Mouse (Mus musculus) heart, embryonic 16.5 days (tissue): ENCODE results near the gene Hmx2. TPM values are rescaled to one million over a fixed set of nuclear protein-coding genes. Genes with fewer than 3 reads are reported as not detected.
A peak's percentile ranks its signal among the peaks of the same experiment; 100 is the strongest.

ENCODE experiments used
- ATAC-seq: fragments of 200-750 bp; cut with Nextera tagmentation; replicated peaks from 2 replicates; pipeline ENCODE4 v1.8.0; 2017; ENCODE audit warnings: moderate number of reproducible peaks; ENCODE audit not compliant: insufficient read depth, low FRiP score; ENCODE audit errors: extremely low read depth
- H3K27ac ChIP-seq: fragments of 300-500 bp; sonication (generic); 2 replicates; pipeline ENCODE4 v1.5.1; 2014; ENCODE audit warnings: mild to moderate bottlenecking, low read length, control low read depth, moderate library complexity
- H3K27me3 ChIP-seq: fragments of 300-500 bp; sonication (generic); 2 replicates; pipeline ENCODE4 v1.6.1; 2014; ENCODE audit warnings: low read length, mixed read lengths; ENCODE audit not compliant: control insufficient read depth, insufficient read depth
- H3K36me3 ChIP-seq: fragments of 300-500 bp; sonication (generic); 2 replicates; pipeline ENCODE4 v1.6.1; 2014; ENCODE audit not compliant: control insufficient read depth, insufficient read depth
- H3K4me1 ChIP-seq: fragments of 300-500 bp; sonication (generic); 2 replicates; pipeline ENCODE4 v1.6.1; 2014; ENCODE audit warnings: low read length, mixed read lengths; ENCODE audit not compliant: control insufficient read depth, insufficient read depth
- H3K4me2 ChIP-seq: fragments of 300-500 bp; sonication (generic); 2 replicates; pipeline ENCODE4 v1.6.1; 2014; ENCODE audit warnings: low read depth, mild to moderate bottlenecking, control low read depth, low read length
- H3K4me3 ChIP-seq: fragments of 300-500 bp; sonication (generic); 2 replicates; pipeline ENCODE4 v1.5.1; 2014; ENCODE audit warnings: mild to moderate bottlenecking, control low read depth, low read length
- H3K9ac ChIP-seq: fragments of 300-500 bp; sonication (generic); 2 replicates; pipeline ENCODE4 v1.6.1; 2014; ENCODE audit warnings: low read length, control low read depth
- H3K9me3 ChIP-seq: fragments of 300-500 bp; sonication (generic); replicated peaks from 2 replicates; pipeline ENCODE4 v1.6.1; 2016; ENCODE audit warnings: low read length; ENCODE audit not compliant: control insufficient read depth
- WGBS: fragments of 180-500 bp; shearing (Covaris S2); extraction: QIAGEN DNeasy Blood & Tissue Kit; methylation state at CpG from one replicate; pipeline ENCODE4 v1.1.7; 2014; 5-methylcytosine and 5-hydroxymethylcytosine counted together
- polyA plus RNA-seq: library from polyadenylated mRNA; unstranded; fragments of >200 nt; fragmentation: Nextera tagmentation; extraction: Ambion mirVana; gene quantifications from 2 replicates; pipeline ENCODE4 v1.2.1, GENCODE M21; 2015

The Hmx2 gene
- polyA plus RNA-seq, 1 experiment from 2014 or later: not detected

DNA sequence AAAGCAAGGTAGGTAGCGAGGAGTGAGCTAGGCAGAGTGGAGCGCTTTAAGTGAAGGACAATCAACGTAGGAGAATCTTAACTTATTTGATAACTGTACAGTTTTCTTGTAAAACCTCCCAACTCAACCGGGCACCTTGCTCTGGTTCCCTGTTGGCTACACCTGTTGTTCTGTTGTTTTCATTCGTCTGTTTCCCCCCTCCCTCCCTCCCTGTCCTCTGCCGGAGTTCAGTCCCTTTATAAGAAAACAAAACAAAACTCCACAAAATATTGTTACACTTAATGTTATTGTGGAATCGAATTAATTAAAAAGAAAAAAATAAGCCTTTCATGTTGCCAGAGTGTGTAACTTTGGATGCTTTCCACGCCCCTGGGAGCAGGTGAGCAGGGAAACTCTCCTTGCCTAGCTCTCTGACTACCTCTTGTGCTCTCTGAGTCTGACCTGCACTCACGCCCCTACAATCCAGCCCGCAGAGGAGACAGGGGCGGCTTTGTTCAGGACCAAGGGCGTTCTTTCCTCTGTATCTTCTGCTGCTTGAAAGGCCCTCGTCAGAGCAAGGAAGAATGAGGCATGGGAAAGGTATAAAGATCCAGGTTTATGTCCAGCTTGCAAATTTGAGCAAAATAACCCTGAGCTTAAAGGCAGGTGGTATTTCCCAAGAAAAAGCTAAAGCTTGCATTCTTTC lies 2.7 kb upstream of the Hmx2 start:
- Histone ChIP-seq H3K9me3 (no peaks in the 10 kb centered on the region), H3K9ac (no peak overlapping the region), H3K36me3 (no peaks in the 10 kb centered on the region), H3K27me3 (peaks cover 92% of the 10 kb centered on the region), H3K4me2 (no peak overlapping the region), H3K4me3 (no peak overlapping the region), H3K4me1 (peaks cover 17% of the 10 kb centered on the region), H3K27ac (no peak overlapping the region)
- WGBS: 4% methylated on average over 13 of the region's 13 CpGs
- ATAC-seq: no peak

DNA sequence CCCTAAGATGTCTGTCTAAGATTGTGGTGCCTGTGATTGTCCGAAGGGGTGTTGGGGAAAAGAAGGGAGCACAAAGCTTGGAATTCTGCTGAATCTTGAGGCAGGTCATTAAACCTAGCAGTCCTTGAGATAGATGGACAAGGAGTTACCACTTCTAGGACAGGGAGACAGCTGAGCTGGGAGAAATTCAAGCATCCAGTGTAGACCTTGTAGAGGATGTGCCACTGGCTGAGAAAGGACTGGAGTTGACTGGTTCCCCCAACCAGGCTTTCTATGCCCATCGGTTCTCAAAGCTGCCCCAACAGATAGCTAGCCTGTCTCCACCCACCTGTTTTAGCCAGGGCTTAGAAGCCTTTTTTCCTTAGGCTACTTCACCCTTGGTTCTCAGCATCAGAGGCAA lies 2.1 kb upstream of the Hmx2 start:
- Histone ChIP-seq H3K36me3 (no peaks in the 10 kb centered on the region), H3K4me1 (peaks cover 17% of the 10 kb centered on the region), H3K9ac (no peak overlapping the region), H3K27ac (no peak overlapping the region), H3K27me3 (peaks cover 92% of the 10 kb centered on the region), H3K4me2 (no peak overlapping the region), H3K9me3 (no peaks in the 10 kb centered on the region), H3K4me3 (no peak overlapping the region)
- WGBS: 13% methylated on average over 2 of the region's 2 CpGs
- ATAC-seq: no peak

DNA sequence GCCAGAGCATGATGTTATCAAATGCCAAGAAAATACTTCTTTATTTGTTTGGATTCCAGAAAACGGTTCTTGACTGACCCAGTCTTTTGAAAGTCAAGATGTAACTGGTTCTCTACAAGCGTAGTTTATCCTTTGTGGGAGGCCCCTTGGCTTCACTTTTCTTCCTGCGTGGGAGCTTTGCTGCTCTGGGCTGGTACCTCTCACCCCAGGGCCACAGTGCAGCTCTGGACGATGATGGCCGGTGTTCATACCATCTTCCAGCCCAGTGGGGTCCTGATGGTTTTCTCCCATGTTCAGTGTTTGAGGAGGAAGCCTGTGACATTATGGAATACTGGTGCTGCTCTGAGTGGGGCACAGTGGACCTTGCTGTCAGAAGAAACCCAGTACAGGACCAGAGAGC lies 1.1 kb upstream of the Hmx2 start:
- 4% methylated on average over 5 of the region's 5 CpGs for WGBS
- peaks cover 11% of the 10 kb centered on the region for H3K4me1 ChIP-seq
- H3K27ac ChIP-seq: no peak overlapping the region
- no peak overlapping the region for H3K4me2 ChIP-seq
- ATAC-seq: no peak
- no peak overlapping the region for H3K4me3 ChIP-seq
- H3K36me3 ChIP-seq: no peaks in the 10 kb centered on the region
- peaks cover 92% of the 10 kb centered on the region for H3K27me3 ChIP-seq
- H3K9ac ChIP-seq: no peak overlapping the region
- H3K9me3 ChIP-seq: no peaks in the 10 kb centered on the region

DNA sequence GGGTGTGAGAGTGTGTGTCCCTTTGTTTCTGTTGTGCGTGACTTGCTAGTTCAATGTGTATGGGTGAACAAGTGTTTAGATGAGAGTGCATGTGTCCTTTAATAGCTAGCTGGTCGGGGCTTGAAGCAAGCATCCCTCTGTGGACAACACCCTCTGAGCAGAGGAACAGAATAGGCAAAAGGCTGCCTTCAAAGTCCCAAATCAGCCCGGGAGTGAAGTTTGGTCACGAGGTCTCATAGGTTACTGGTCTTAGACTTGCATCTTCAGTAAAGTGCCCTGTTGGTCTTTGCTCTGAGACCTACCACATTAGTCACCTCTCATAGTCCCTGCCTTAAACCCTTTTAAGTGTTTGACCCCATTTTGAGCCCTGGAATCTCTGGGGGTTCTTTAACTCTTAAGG lies 2.9 kb downstream of the Hmx2 start:
- H3K27ac ChIP-seq: no peak overlapping the region
- WGBS: 2% methylated on average over 4 of the region's 4 CpGs
- H3K9me3 ChIP-seq: no peaks in the 10 kb centered on the region
- no peak overlapping the region for H3K4me3 ChIP-seq
- H3K4me2 ChIP-seq: no peak overlapping the region
- peaks cover 91% of the 10 kb centered on the region for H3K27me3 ChIP-seq
- no peaks in the 10 kb centered on the region for H3K36me3 ChIP-seq
- no peak overlapping the region for H3K9ac ChIP-seq
- no peak for ATAC-seq
- peaks cover 6% of the 10 kb centered on the region; the same call in 1 of the 2 replicates for H3K4me1 ChIP-seq

DNA sequence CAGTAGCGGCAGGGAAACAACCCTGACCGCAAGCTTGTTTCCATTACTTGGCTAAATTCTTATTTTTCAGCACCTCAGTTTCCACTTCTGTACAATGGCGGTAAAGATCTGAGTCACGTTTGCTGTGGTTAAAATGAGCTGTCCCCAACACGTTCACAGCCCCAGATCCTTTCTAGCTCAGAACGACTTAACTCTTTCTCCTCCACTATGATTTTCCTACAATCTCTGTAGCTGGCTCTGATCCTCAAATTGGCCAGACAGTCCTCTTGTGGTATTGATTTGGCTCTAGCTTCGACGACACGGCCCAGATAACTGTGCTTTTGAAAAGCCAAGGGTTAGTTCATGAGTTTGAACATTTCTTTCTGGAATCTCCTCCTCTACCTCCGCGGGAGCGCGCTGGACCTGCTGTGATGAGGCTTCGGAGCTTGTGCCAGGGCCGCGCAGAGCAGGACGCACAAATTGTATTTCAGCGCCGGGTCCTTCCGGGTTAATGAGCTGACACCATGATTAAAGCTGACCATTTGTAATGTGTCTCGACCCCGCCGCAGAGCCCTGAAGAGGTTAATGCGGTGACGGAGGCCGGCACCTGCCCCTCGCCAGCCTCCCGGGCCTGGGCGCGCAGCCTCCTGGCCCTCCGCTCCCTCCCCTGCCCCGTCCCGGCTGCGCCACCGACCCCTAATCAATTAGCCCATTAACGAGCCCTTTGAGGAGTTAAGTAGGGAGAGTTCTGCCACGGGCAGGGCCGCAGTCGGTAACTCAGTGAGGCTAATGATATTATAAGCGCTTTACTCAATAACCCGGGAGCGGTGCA lies 3.6 kb downstream of the Hmx2 start:
- no peak overlapping the region for H3K4me3 ChIP-seq
- no peaks in the 10 kb centered on the region for H3K9me3 ChIP-seq
- H3K27ac ChIP-seq: no peak overlapping the region
- ATAC-seq: no peak
- peaks cover 9% of the 10 kb centered on the region; the same call in 1 of the 2 replicates for H3K4me1 ChIP-seq
- H3K36me3 ChIP-seq: no peaks in the 10 kb centered on the region
- no peak overlapping the region for H3K9ac ChIP-seq
- no peak overlapping the region for H3K4me2 ChIP-seq
- under 1% methylated on average over 42 of the region's 42 CpGs for WGBS
- peaks cover 91% of the 10 kb centered on the region for H3K27me3 ChIP-seq

GRCm38 (mm10) chr7:131552781-131553180 lies 4.2 kb downstream of the Hmx2 start:
- H3K4me1 ChIP-seq: peaks cover 9% of the 10 kb centered on the region; the same call in 1 of the 2 replicates
- 3% methylated on average over 5 of the region's 5 CpGs for whole genome bisulfite sequencing
- no peak overlapping the region for H3K27ac ChIP-seq
- no peak overlapping the region for H3K4me2 ChIP-seq
- peaks cover 91% of the 10 kb centered on the region for H3K27me3 ChIP-seq
- no peaks in the 10 kb centered on the region for H3K9me3 ChIP-seq
- no peak overlapping the region for H3K9ac ChIP-seq
- H3K36me3 ChIP-seq: no peaks in the 10 kb centered on the region
- no peak for ATAC-seq
- H3K4me3 ChIP-seq: no peak overlapping the region

GRCm38 (mm10) chr7:131553771-131554175 lies 5.2 kb downstream of the Hmx2 start:
- Histone ChIP-seq H3K4me1 (peaks cover 9% of the 10 kb centered on the region; the same call in 1 of the 2 replicates), H3K36me3 (no peaks in the 10 kb centered on the region), H3K9me3 (no peaks in the 10 kb centered on the region), H3K27ac (no peak overlapping the region), H3K4me3 (peak overlapping the region; percentile 45), H3K27me3 (peaks cover 90% of the 10 kb centered on the region), H3K4me2 (peak overlapping the region; percentile 58), H3K9ac (no peak overlapping the region)
- WGBS: 0% methylated on average over 36 of the region's 39 CpGs
- peak; percentile 21 for ATAC-seq

- Histone ChIP-seq H3K4me2 (peak overlapping the region; percentile 58), H3K27me3 (peaks cover 86% of the 10 kb centered on the region), H3K9ac (no peak overlapping the region), H3K9me3 (no peaks in the 10 kb centered on the region), H3K4me3 (peak overlapping the region; percentile 45), H3K4me1 (peaks cover 9% of the 10 kb centered on the region; the same call in 1 of the 2 replicates), H3K36me3 (no peaks in the 10 kb centered on the region), H3K27ac (no peak overlapping the region)
- ATAC-seq: no peak
- WGBS: under 1% methylated on average over 45 of the region's 45 CpGs
These were observed 6.0 kb downstream of the Hmx2 start for GRCm38 (mm10) chr7:131554341-131555180.
